Mouse (Mus musculus): ENCODE data around the gene Alkbh3.

Alkbh3 gene

GRCm38 (mm10) chr2:94010335-94011291 lies at the start of gene Alkbh3:
Gene Alkbh3, minus strand, starts transcription at chr2:94010807.
- in situ Hi-C loops (cut with MboI; ENCODE audit: low pct_unique_long_range_greater_than_20kb in 1 of 2, low sequenced_read_pairs in 2 of 2, unreplicated experiment in 1 of 2), result no loop called here

DNA sequence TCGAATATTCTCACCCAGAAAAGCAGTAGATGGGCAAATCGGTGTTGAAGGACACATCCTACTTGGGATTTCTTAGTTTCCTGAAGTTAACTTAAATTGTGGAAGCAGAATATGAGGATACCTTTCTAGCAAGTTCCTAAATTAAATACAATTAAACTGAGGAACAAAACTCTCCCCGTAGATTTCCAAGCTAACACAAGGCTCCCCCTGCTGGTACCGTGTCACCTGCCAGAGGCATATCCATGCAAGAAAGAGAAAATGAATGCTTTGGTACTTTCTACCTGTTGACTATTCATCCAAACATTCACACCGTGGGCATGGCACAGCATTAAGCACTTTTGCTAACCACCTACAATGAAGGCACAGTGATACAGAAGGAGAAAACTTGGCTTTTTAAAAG lies 48.9 kb upstream of the Alkbh3 start:
- in situ Hi-C loops (cut with MboI; ENCODE audit: low pct_unique_long_range_greater_than_20kb in 1 of 2, low sequenced_read_pairs in 2 of 2, unreplicated experiment in 1 of 2), result no loop called here

- in situ Hi-C loops (cut with MboI; ENCODE audit: low pct_unique_long_range_greater_than_20kb in 1 of 2, low sequenced_read_pairs in 2 of 2, unreplicated experiment in 1 of 2), result no loop called here
These were observed 44.2 kb upstream of the Alkbh3 start for GRCm38 (mm10) chr2:94054813-94055212.

GRCm38 (mm10) chr2:94051952-94052351 lies 41.3 kb upstream of the Alkbh3 start:
- in situ Hi-C loops (cut with MboI; ENCODE audit: low pct_unique_long_range_greater_than_20kb in 1 of 2, low sequenced_read_pairs in 2 of 2, unreplicated experiment in 1 of 2), result no loop called here

GRCm38 (mm10) chr2:94050901-94051300 lies 40.3 kb upstream of the Alkbh3 start:
- in situ Hi-C loops (cut with MboI; ENCODE audit: low pct_unique_long_range_greater_than_20kb in 1 of 2, low sequenced_read_pairs in 2 of 2, unreplicated experiment in 1 of 2), result no loop called here

DNA sequence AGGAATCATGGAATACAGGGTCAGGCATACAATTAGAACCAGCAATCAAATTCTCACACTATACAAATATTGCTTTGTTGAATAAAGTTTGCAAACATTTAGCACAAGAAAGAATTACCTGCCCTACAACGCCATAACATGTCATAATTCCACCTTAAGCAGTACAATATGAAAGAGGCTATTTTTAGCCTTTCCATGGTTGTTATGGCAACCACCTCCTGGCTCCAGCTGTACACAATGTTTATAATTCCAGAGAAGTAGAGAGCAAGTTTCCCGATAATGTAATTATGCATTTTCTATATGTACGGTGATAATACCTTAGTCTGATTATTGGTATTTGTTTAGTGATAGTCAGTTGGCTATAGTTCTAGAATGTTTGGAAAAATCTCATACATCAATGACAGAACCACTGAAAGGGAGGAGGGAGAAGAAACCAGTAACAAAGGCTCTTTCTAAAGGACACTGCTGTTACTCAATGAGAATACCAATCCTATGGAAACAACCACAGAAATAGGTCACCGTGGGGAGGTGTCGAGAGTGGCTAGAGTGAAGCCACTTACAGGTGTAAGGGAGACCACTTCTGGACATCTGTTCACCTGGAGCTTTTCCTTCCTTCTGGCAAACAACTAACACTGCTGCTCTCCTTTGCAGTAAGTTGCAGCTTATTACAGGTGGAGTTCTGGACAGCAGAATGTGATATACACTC lies 39.0 kb upstream of the Alkbh3 start:
- in situ Hi-C loops (cut with MboI; ENCODE audit: low pct_unique_long_range_greater_than_20kb in 1 of 2, low sequenced_read_pairs in 2 of 2, unreplicated experiment in 1 of 2), result no loop called here

DNA sequence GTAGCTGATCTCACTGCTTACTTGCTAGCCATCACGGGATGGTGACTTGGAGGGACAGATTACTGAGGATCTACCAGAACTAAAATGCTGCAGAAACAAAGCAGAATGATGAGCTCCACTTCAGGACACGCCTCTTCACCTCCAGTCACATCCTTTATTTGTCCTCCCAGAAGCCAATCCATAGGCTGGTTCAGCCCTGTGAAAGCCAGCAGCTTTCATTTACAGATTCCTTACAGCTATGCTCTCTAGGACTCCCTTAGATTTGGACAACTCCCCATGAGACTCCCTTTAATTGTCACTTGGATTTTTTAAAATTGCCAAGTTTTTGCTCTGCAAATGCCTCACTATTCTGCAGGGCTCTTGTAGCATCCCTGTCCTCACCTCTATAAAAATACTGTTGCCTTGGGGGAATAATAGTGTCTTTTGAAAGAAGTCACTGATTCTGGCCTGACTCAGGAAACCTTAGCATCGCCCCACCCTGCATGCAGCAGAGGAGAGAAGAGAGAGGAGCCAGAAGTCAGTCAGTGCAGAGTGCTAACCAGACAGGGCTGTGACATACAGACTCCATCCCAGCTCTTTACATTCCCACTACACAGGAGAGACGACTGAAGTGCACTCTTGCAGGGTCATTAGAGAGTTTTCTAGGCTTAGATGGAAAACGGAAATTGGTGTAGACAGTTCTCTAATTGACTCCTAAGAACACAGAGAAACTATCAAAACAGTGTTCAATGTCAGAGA lies 38.3 kb upstream of the Alkbh3 start:
- in situ Hi-C loops (cut with MboI; ENCODE audit: low pct_unique_long_range_greater_than_20kb in 1 of 2, low sequenced_read_pairs in 2 of 2, unreplicated experiment in 1 of 2), result no loop called here

- in situ Hi-C loops (cut with MboI; ENCODE audit: low pct_unique_long_range_greater_than_20kb in 1 of 2, low sequenced_read_pairs in 2 of 2, unreplicated experiment in 1 of 2), result no loop called here
These were observed 37.7 kb upstream of the Alkbh3 start for GRCm38 (mm10) chr2:94048271-94048670.

DNA sequence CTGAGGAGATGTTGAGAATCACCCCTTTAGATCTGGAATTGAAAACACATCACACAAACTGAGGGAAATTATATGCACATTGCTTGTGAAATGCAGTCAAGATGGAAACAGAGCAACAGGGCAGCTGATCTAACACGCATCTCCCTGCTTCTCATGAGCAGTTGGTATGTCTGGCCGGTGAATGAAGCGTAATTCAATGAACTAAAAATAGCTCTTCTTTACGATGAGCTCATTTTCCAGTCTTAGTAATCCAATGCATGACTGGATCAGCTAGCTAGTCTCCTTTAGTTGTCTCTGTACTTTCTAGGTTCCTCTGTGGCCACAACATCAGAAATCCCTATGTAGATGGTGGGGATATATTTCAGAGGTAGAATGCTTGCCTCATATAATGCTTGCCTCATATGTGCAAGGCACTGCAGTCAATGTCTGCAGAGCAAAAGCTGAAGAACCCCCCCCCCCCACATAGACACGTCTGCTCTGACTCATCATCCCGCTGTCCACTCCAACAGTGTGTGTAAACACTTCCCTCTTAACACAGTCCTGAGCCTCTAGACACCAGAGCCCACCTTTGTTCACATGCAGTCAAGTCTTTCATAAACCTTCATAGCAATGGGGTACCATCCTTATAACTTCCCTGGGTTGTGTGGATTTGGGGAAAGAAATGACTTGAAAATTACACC lies 34.9 kb upstream of the Alkbh3 start:
- in situ Hi-C loops (cut with MboI; ENCODE audit: low pct_unique_long_range_greater_than_20kb in 1 of 2, low sequenced_read_pairs in 2 of 2, unreplicated experiment in 1 of 2), result no loop called here

DNA sequence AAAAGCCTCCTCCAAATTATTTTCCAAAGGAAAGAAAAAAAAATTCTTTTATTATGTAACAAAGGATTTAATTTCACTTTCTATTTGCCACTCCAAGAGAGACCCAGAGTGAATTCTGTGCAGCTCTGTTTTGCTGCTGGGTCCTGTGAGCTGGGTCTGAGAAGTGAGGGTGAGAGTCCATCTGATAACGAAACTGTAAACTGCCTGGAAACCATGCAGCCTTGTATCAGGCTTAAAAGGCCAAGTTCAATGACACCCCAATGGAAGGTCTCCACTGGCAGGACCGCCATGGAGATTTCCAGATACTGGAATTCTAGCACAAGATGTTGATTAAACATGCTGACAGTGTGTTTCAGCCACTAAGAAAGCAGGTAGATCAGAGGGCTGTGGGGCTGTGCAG lies 33.6 kb upstream of the Alkbh3 start:
- in situ Hi-C loops (cut with MboI; ENCODE audit: low pct_unique_long_range_greater_than_20kb in 1 of 2, low sequenced_read_pairs in 2 of 2, unreplicated experiment in 1 of 2), result no loop called here

- in situ Hi-C loops (cut with MboI; ENCODE audit: low pct_unique_long_range_greater_than_20kb in 1 of 2, low sequenced_read_pairs in 2 of 2, unreplicated experiment in 1 of 2), result no loop called here
These were observed 33.1 kb upstream of the Alkbh3 start for GRCm38 (mm10) chr2:94043662-94044061.

- in situ Hi-C loops (cut with MboI; ENCODE audit: low pct_unique_long_range_greater_than_20kb in 1 of 2, low sequenced_read_pairs in 2 of 2, unreplicated experiment in 1 of 2), result no loop called here
These were observed 31.9 kb upstream of the Alkbh3 start for GRCm38 (mm10) chr2:94042461-94042860.

GRCm38 (mm10) chr2:94040391-94041125 lies 30.0 kb upstream of the Alkbh3 start:
- in situ Hi-C loops (cut with MboI; ENCODE audit: low pct_unique_long_range_greater_than_20kb in 1 of 2, low sequenced_read_pairs in 2 of 2, unreplicated experiment in 1 of 2), result no loop called here

DNA sequence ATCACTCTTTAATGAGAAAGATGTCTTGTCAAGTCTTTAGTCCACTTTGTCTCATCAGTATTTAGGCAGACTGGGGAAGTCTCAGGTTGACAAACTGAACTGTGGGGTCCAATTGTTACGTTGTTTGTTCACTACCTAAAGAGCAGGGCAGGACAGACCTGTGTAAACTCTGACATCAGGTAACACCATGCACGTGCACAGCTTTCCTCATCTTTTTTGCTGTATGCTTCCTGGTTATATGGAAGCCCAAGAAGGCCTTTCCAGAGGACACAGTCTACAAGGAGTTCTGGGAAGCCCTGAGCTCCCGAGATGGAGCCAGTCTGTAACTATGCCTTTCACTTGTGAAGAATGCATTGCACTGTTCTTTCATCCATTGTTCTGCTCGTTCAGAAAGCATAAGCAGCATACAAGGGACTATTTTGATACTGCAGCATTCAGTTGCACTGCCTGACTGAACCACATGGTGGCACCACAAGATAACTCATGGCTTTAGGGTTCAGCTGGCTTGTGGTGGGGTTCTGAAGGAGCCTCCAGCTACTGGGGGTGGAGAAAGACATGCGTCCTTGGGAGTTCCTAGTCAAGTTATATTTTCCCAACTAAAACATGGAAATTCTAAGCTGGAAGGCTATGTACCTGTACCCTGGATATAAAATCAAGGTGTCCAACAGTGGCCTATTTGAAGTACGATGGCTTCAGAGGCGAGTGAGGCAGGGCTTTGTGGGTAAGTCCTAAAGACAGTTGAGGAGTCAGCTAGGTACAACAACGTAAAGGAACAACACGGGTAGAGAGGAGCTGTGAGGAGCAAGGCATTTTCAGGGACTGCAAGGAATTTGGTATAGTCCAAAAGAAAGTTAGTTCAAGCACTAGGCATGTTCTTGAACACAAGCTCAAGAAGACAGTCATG lies 25.1 kb upstream of the Alkbh3 start:
- in situ Hi-C loops (cut with MboI; ENCODE audit: low pct_unique_long_range_greater_than_20kb in 1 of 2, low sequenced_read_pairs in 2 of 2, unreplicated experiment in 1 of 2), result no loop called here

GRCm38 (mm10) chr2:94030602-94031001 lies 20.0 kb upstream of the Alkbh3 start:
- in situ Hi-C loops (cut with MboI; ENCODE audit: low pct_unique_long_range_greater_than_20kb in 1 of 2, low sequenced_read_pairs in 2 of 2, unreplicated experiment in 1 of 2), result no loop called here

DNA sequence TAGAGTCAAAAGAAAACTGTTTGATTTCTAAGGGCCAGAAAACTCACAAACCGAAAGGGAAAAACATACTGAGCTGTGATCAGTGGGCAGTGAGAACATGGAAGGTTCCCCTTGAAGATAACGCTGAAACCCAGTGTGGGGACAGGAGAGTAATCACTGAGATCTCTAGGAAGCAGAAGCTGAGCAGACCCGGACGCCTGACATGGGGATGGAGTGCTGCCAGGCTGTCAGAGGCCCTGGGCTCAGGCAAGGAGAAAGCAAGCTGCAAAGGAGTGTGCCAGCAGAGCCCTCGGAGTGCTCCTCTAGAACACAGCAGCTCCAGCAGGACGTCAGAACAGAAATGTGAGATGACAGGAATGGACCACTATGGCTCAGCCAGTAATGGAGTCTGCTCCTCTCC lies 14.0 kb upstream of the Alkbh3 start:
- in situ Hi-C loops (cut with MboI; ENCODE audit: low pct_unique_long_range_greater_than_20kb in 1 of 2, low sequenced_read_pairs in 2 of 2, unreplicated experiment in 1 of 2), result no loop called here

DNA sequence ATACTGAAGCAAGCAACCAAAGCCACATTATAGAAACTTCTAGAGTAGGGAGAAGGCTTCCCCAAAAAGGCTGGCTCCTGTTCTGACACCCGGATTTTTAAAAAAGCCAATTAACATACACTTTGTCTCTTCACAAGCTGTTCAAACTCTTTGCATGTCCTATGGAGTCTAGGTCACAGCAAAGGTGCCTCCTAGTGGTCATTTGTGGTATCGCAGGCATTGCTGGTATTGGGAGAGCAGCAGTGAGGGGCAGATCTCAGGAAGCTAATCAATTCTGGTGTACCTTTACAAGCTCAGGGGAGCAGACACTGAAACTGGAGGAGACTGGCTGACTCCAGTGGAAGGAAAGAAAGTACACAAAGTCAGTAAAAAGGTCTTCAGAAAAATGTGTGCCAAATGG lies 8.3 kb downstream of the Alkbh3 start:
- in situ Hi-C loops (cut with MboI; ENCODE audit: low pct_unique_long_range_greater_than_20kb in 1 of 2, low sequenced_read_pairs in 2 of 2, unreplicated experiment in 1 of 2), result loop anchor here in 1 of 2 experiments (10.0 kb wide), 1 partner anchor 128 kb away; no protein-coding TSS in a partner anchor
